Mouse (Mus musculus) small intestine, adult 2 months (tissue): Measurements from ENCODE around the gene Lrp1. TPM values are rescaled to one million over a fixed set of nuclear protein-coding genes. Genes with fewer than 3 reads are reported as not detected.

ENCODE experiments used
- H3K27ac ChIP-seq: fragments of 200-500 bp; 2 replicates; pipeline ENCODE4 v1.5.1; 2012; ENCODE audit warnings: low read depth, low read length, control low read depth, inconsistent platforms; ENCODE audit not compliant: insufficient read depth
- H3K27me3 ChIP-seq: fragments of 200-500 bp; 2 replicates; pipeline ENCODE4 v1.6.1; 2012; ENCODE audit warnings: mild to moderate bottlenecking, moderate library complexity, low read length, inconsistent platforms; ENCODE audit not compliant: control insufficient read depth, insufficient read depth
- H3K36me3 ChIP-seq: fragments of 200-500 bp; 2 replicates; pipeline ENCODE4 v1.6.1; 2012; ENCODE audit warnings: mild to moderate bottlenecking, low read length, control low read depth, inconsistent platforms; ENCODE audit not compliant: control insufficient read depth, insufficient read depth
- H3K4me1 ChIP-seq: fragments of 200-500 bp; 2 replicates; pipeline ENCODE4 v1.6.1; 2012; ENCODE audit warnings: low read length, inconsistent platforms, mixed read lengths; ENCODE audit not compliant: control insufficient read depth, insufficient read depth, insufficient read length
- H3K4me3 ChIP-seq: fragments of 200-500 bp; 2 replicates; pipeline ENCODE4 v1.5.1; 2012; ENCODE audit warnings: low read depth, mild to moderate bottlenecking, control low read depth, inconsistent platforms, low read length, moderate library complexity
- CTCF ChIP-seq: fragments of 200-500 bp; IDR thresholded peaks from 2 replicates; pipeline ENCODE4 v1.5.1; 2012; ENCODE audit warnings: low read depth, mild to moderate bottlenecking, control low read depth, inconsistent platforms, low read length, moderate library complexity, mixed read lengths; ENCODE audit not compliant: insufficient replicate concordance, insufficient read length; ENCODE audit errors: extremely low read depth
- POLR2A ChIP-seq: fragments of 200-500 bp; IDR thresholded peaks from 2 replicates; pipeline ENCODE4 v1.6.1; 2012; ENCODE audit warnings: low read depth, mild to moderate bottlenecking, control low read depth, inconsistent platforms, low read length, moderate library complexity
- WGBS: fragments of 180-500 bp; shearing (Covaris S2); methylation state at CpG from one replicate; pipeline ENCODE4 v1.1.7; 2018; 5-methylcytosine and 5-hydroxymethylcytosine counted together
- polyA plus RNA-seq: library from polyadenylated mRNA; depleted of rRNA; stranded (reverse); fragments of >200 nt; gene quantifications from 2 replicates; pipeline ENCODE4 v1.2.3, GENCODE M21; 2012

The Lrp1 gene
- polyA plus RNA-seq, 1 experiment: 200 TPM

- H3K27me3 ChIP-seq: no peaks in the 10 kb centered on the region
- no peaks in the 10 kb centered on the region; the same call in 1 of the 2 replicates for H3K4me1 ChIP-seq
- no peak overlapping the region for H3K4me3 ChIP-seq
- peaks cover 65% of the 10 kb centered on the region for H3K36me3 ChIP-seq
- TF ChIP-seq POLR2A (no peak), CTCF (no peak)
- no peak overlapping the region for H3K27ac ChIP-seq
- 93% methylated on average over 28 of the region's 28 CpGs for WGBS
These were observed 54.2 kb downstream of the Lrp1 start for GRCm38 (mm10) chr10:127566553-127567326.

GRCm38 (mm10) chr10:127564301-127564700, 56.6 kb downstream of the Lrp1 start:
- WGBS: 61% methylated on average over 13 of the region's 13 CpGs
- no peak overlapping the region for H3K27ac ChIP-seq
- H3K4me3 ChIP-seq: no peak overlapping the region
- peaks cover 72% of the 10 kb centered on the region for H3K36me3 ChIP-seq
- H3K4me1 ChIP-seq: no peaks in the 10 kb centered on the region
- no peak for TF ChIP-seq POLR2A
- TF ChIP-seq CTCF: no peak
- H3K27me3 ChIP-seq: no peaks in the 10 kb centered on the region

GRCm38 (mm10) chr10:127563840-127564239, 57.1 kb downstream of the Lrp1 start:
- no peaks in the 10 kb centered on the region for H3K27me3 ChIP-seq
- peaks cover 73% of the 10 kb centered on the region for H3K36me3 ChIP-seq
- H3K4me3 ChIP-seq: no peak overlapping the region
- no peak overlapping the region for H3K27ac ChIP-seq
- WGBS: 82% methylated on average over 8 of the region's 8 CpGs
- TF ChIP-seq CTCF (no peak), POLR2A (no peak)
- H3K4me1 ChIP-seq: no peaks in the 10 kb centered on the region

- H3K4me1 ChIP-seq: no peaks in the 10 kb centered on the region
- TF ChIP-seq POLR2A (no peak), CTCF (no peak)
- no peak overlapping the region for H3K27ac ChIP-seq
- H3K36me3 ChIP-seq: peaks cover 77% of the 10 kb centered on the region
- H3K4me3 ChIP-seq: no peak overlapping the region
- H3K27me3 ChIP-seq: no peaks in the 10 kb centered on the region
These were observed 59.8 kb downstream of the Lrp1 start for GRCm38 (mm10) chr10:127561145-127561544.

GRCm38 (mm10) chr10:127557397-127557796, 63.6 kb downstream of the Lrp1 start:
- peaks cover 86% of the 10 kb centered on the region for H3K36me3 ChIP-seq

GRCm38 (mm10) chr10:127555703-127556102, 65.2 kb downstream of the Lrp1 start:
- WGBS: 89% methylated on average over 18 of the region's 18 CpGs
- Histone ChIP-seq H3K4me3 (no peak overlapping the region), H3K36me3 (peaks cover 83% of the 10 kb centered on the region), H3K27ac (no peak overlapping the region), H3K4me1 (no peaks in the 10 kb centered on the region; the same call in 1 of the 2 replicates), H3K27me3 (no peaks in the 10 kb centered on the region)
- TF ChIP-seq POLR2A (no peak), CTCF (peak; percentile 66; the same call in 1 of the 2 replicates)

More at GRCm38 (mm10) chr10:127557397-127557796, 63.6 kb downstream of the Lrp1 start:
- Histone ChIP-seq H3K27me3 (no peaks in the 10 kb centered on the region), H3K27ac (no peak overlapping the region), H3K4me1 (no peaks in the 10 kb centered on the region; the same call in 1 of the 2 replicates), H3K4me3 (no peak overlapping the region)
- WGBS: 90% methylated on average over 13 of the region's 13 CpGs
- peak; percentile 49; the same call in 1 of the 2 replicates for TF ChIP-seq CTCF
- TF ChIP-seq POLR2A: no peak

GRCm38 (mm10) chr10:127549892-127550291, 71.1 kb downstream of the Lrp1 start:
- no peaks in the 10 kb centered on the region for H3K27me3 ChIP-seq
- H3K4me1 ChIP-seq: peaks cover 2% of the 10 kb centered on the region; the same call in 1 of the 2 replicates
- no peak overlapping the region for H3K27ac ChIP-seq
- H3K4me3 ChIP-seq: no peak overlapping the region
- peaks cover 78% of the 10 kb centered on the region for H3K36me3 ChIP-seq
- 93% methylated on average over 17 of the region's 17 CpGs for WGBS
- TF ChIP-seq POLR2A: no peak
- TF ChIP-seq CTCF: no peak
